Mouse (Mus musculus): ENCODE measurements around the gene Pik3c2b. TPM values are rescaled to one million over a fixed set of nuclear protein-coding genes. Genes with fewer than 3 reads are reported as not detected.
"Not testable (repeated sequence)": the region's sequence is repeated elsewhere in the genome, so short reads cannot be mapped to it uniquely, and the experiment has no call there.

Gene Pik3c2b
- polyA plus RNA-seq, 1 experiment from 2014 or later = 12.3 TPM

GRCm38 (mm10) chr1:133027980-133028379 is 17.5 kb upstream of the Pik3c2b start:
- no peak for ATAC-seq
- WGBS = 44% methylated on average over 7 of the region's 7 CpGs

GRCm38 (mm10) chr1:133029744-133030143 is 15.7 kb upstream of the Pik3c2b start:
- Histone ChIP-seq H3K9ac (ENCODE audit: low read depth, low read length) (no peak overlapping the region), H3K36me3 (ENCODE audit: control insufficient read depth, insufficient read depth, low read length) (no peaks in the 10 kb centered on the region), H3K9me3 (replicated peaks; ENCODE audit: control insufficient read depth, low read length, poor library complexity, severe bottlenecking) (no peaks in the 10 kb centered on the region), H3K4me2 (ENCODE audit: low read length) (no peak overlapping the region), H3K27ac (ENCODE audit: low read length) (no peak overlapping the region), H3K4me3 (ENCODE audit: low read depth, low read length) (no peak overlapping the region), H3K4me1 (ENCODE audit: control insufficient read depth, insufficient read depth, low read length) (peaks cover 4% of the 10 kb centered on the region; the same call in 1 of the 2 replicates), H3K27me3 (ENCODE audit: control insufficient read depth, insufficient read depth, low read depth, low read length) (no peaks in the 10 kb centered on the region)
- no peak for ATAC-seq
- 92% methylated on average over 3 of the region's 3 CpGs for WGBS

More at GRCm38 (mm10) chr1:133027980-133028379, 17.5 kb upstream of the Pik3c2b start:
- no peaks in the 10 kb centered on the region for H3K9me3 ChIP-seq (replicated peaks; ENCODE audit: control insufficient read depth, low read length, poor library complexity, severe bottlenecking)
- no peaks in the 10 kb centered on the region for H3K36me3 ChIP-seq (ENCODE audit: control insufficient read depth, insufficient read depth, low read length)
- H3K9ac ChIP-seq (ENCODE audit: low read depth, low read length) = no peak overlapping the region
- peaks cover 10% of the 10 kb centered on the region for H3K4me1 ChIP-seq (ENCODE audit: control insufficient read depth, insufficient read depth, low read length)
- H3K27ac ChIP-seq (ENCODE audit: low read length) = no peak overlapping the region
- no peak overlapping the region for H3K4me2 ChIP-seq (ENCODE audit: low read length)
- no peaks in the 10 kb centered on the region for H3K27me3 ChIP-seq (ENCODE audit: control insufficient read depth, insufficient read depth, low read depth, low read length)
- no peak overlapping the region for H3K4me3 ChIP-seq (ENCODE audit: low read depth, low read length)

GRCm38 (mm10) chr1:133030461-133030860 is 15.0 kb upstream of the Pik3c2b start, which contains the start of gene Mdm4:
Gene Mdm4 (minus strand): TSS chr1:133030561.
- no peak within 1 kb of the TSS for H3K9ac ChIP-seq (ENCODE audit: low read depth, low read length)
- no peak within 1 kb of the TSS for H3K27ac ChIP-seq (ENCODE audit: low read length)
- no peak for ATAC-seq
- no peak within 1 kb of the TSS for H3K4me3 ChIP-seq (ENCODE audit: low read depth, low read length)
- no peaks in the 10 kb centered on the region for H3K27me3 ChIP-seq (ENCODE audit: control insufficient read depth, insufficient read depth, low read depth, low read length)
- no peak within 1 kb of the TSS for H3K4me2 ChIP-seq (ENCODE audit: low read length)
- H3K4me1 ChIP-seq (ENCODE audit: control insufficient read depth, insufficient read depth, low read length) = peaks cover 4% of the 10 kb centered on the region; the same call in 1 of the 2 replicates
- WGBS = 94% methylated on average over 5 of the region's 5 CpGs
- no peaks in the 10 kb centered on the region for H3K36me3 ChIP-seq (ENCODE audit: control insufficient read depth, insufficient read depth, low read length)
- H3K9me3 ChIP-seq (replicated peaks; ENCODE audit: control insufficient read depth, low read length, poor library complexity, severe bottlenecking) = no peaks in the 10 kb centered on the region

- peak overlapping the region; percentile 45 for H3K9ac ChIP-seq (ENCODE audit: low read depth, low read length)
- H3K27ac ChIP-seq (ENCODE audit: low read length) = peak overlapping the region; percentile 40; the same call in 1 of the 2 replicates
- no peaks in the 10 kb centered on the region for H3K27me3 ChIP-seq (ENCODE audit: control insufficient read depth, insufficient read depth, low read depth, low read length)
- WGBS = 8% methylated on average over 5 of the region's 5 CpGs
- H3K4me1 ChIP-seq (ENCODE audit: control insufficient read depth, insufficient read depth, low read length) = peaks cover 4% of the 10 kb centered on the region; the same call in 1 of the 2 replicates
- peak overlapping the region; percentile 50 for H3K4me3 ChIP-seq (ENCODE audit: low read depth, low read length)
- ATAC-seq = peak; percentile 16; the same call in 1 of the 2 replicates
- H3K9me3 ChIP-seq (replicated peaks; ENCODE audit: control insufficient read depth, low read length, poor library complexity, severe bottlenecking) = no peaks in the 10 kb centered on the region
- H3K36me3 ChIP-seq (ENCODE audit: control insufficient read depth, insufficient read depth, low read length) = no peaks in the 10 kb centered on the region
- H3K4me2 ChIP-seq (ENCODE audit: low read length) = peak overlapping the region; percentile 59
Measured at GRCm38 (mm10) chr1:133032981-133033315, 12.5 kb upstream of the Pik3c2b start.

GRCm38 (mm10) chr1:133033316-133034090 is 12.0 kb upstream of the Pik3c2b start:
- H3K4me1 ChIP-seq (ENCODE audit: control insufficient read depth, insufficient read depth, low read length) = peaks cover 4% of the 10 kb centered on the region; the same call in 1 of the 2 replicates
- peak overlapping the region; percentile 50 for H3K4me3 ChIP-seq (ENCODE audit: low read depth, low read length)
- peak overlapping the region; percentile 59 for H3K4me2 ChIP-seq (ENCODE audit: low read length)
- H3K9me3 ChIP-seq (replicated peaks; ENCODE audit: control insufficient read depth, low read length, poor library complexity, severe bottlenecking) = no peaks in the 10 kb centered on the region
- peak overlapping the region; percentile 40 for H3K27ac ChIP-seq (ENCODE audit: low read length)
- under 1% methylated on average over 28 of the region's 28 CpGs for WGBS
- no peaks in the 10 kb centered on the region for H3K36me3 ChIP-seq (ENCODE audit: control insufficient read depth, insufficient read depth, low read length)
- peak; percentile 87 for ATAC-seq
- H3K27me3 ChIP-seq (ENCODE audit: control insufficient read depth, insufficient read depth, low read depth, low read length) = no peaks in the 10 kb centered on the region
- H3K9ac ChIP-seq (ENCODE audit: low read depth, low read length) = peak overlapping the region; percentile 45

- no peak overlapping the region for H3K9ac ChIP-seq (ENCODE audit: low read depth, low read length)
- peak overlapping the region; percentile 59 for H3K4me2 ChIP-seq (ENCODE audit: low read length)
- no peaks in the 10 kb centered on the region for H3K36me3 ChIP-seq (ENCODE audit: control insufficient read depth, insufficient read depth, low read length)
- H3K4me3 ChIP-seq (ENCODE audit: low read depth, low read length) = peak overlapping the region; percentile 50
- WGBS = 3% methylated on average over 11 of the region's 11 CpGs
- H3K27ac ChIP-seq (ENCODE audit: low read length) = no peak overlapping the region
- H3K9me3 ChIP-seq (replicated peaks; ENCODE audit: control insufficient read depth, low read length, poor library complexity, severe bottlenecking) = no peaks in the 10 kb centered on the region
- peak; percentile 79 for ATAC-seq
- no peaks in the 10 kb centered on the region for H3K27me3 ChIP-seq (ENCODE audit: control insufficient read depth, insufficient read depth, low read depth, low read length)
- peaks cover 4% of the 10 kb centered on the region; the same call in 1 of the 2 replicates for H3K4me1 ChIP-seq (ENCODE audit: control insufficient read depth, insufficient read depth, low read length)
Measured at GRCm38 (mm10) chr1:133034091-133034460, 11.4 kb upstream of the Pik3c2b start.

- H3K9me3 ChIP-seq (replicated peaks; ENCODE audit: control insufficient read depth, low read length, poor library complexity, severe bottlenecking); H3K36me3 ChIP-seq (ENCODE audit: control insufficient read depth, insufficient read depth, low read length); H3K4me3 ChIP-seq (ENCODE audit: low read depth, low read length); H3K27ac ChIP-seq (ENCODE audit: low read length); H3K9ac ChIP-seq (ENCODE audit: low read depth, low read length); H3K4me1 ChIP-seq (ENCODE audit: control insufficient read depth, insufficient read depth, low read length); ATAC-seq; H3K27me3 ChIP-seq (ENCODE audit: control insufficient read depth, insufficient read depth, low read depth, low read length); H3K4me2 ChIP-seq (ENCODE audit: low read length): not testable (repeated sequence)
- 71% methylated on average over 7 of the region's 7 CpGs for WGBS
Measured at GRCm38 (mm10) chr1:133034682-133035081, 10.8 kb upstream of the Pik3c2b start.

- peak; percentile 78 for ATAC-seq
- H3K4me3 ChIP-seq (ENCODE audit: low read depth, low read length) = no peak overlapping the region
- WGBS = 6% methylated on average over 4 of the region's 4 CpGs
- no peak overlapping the region for H3K9ac ChIP-seq (ENCODE audit: low read depth, low read length)
- H3K4me1 ChIP-seq (ENCODE audit: control insufficient read depth, insufficient read depth, low read length) = no peaks in the 10 kb centered on the region
- no peaks in the 10 kb centered on the region for H3K36me3 ChIP-seq (ENCODE audit: control insufficient read depth, insufficient read depth, low read length)
- H3K27me3 ChIP-seq (ENCODE audit: control insufficient read depth, insufficient read depth, low read depth, low read length) = no peaks in the 10 kb centered on the region
- H3K9me3 ChIP-seq (replicated peaks; ENCODE audit: control insufficient read depth, low read length, poor library complexity, severe bottlenecking) = no peaks in the 10 kb centered on the region
- H3K27ac ChIP-seq (ENCODE audit: low read length) = no peak overlapping the region
- H3K4me2 ChIP-seq (ENCODE audit: low read length) = no peak overlapping the region
Measured at GRCm38 (mm10) chr1:133039505-133039949, 5.9 kb upstream of the Pik3c2b start.

GRCm38 (mm10) chr1:133045861-133046440 is 484 bp downstream of the Pik3c2b start:
- peak overlapping the region; percentile 99 for H3K9ac ChIP-seq (ENCODE audit: low read depth, low read length)
- H3K9me3 ChIP-seq (replicated peaks; ENCODE audit: control insufficient read depth, low read length, poor library complexity, severe bottlenecking) = no peaks in the 10 kb centered on the region
- H3K4me2 ChIP-seq (ENCODE audit: low read length) = peak overlapping the region; percentile 63
- ATAC-seq = peak; percentile 88
- H3K4me1 ChIP-seq (ENCODE audit: control insufficient read depth, insufficient read depth, low read length) = peaks cover 31% of the 10 kb centered on the region
- peak overlapping the region; percentile 98 for H3K27ac ChIP-seq (ENCODE audit: low read length)
- H3K36me3 ChIP-seq (ENCODE audit: control insufficient read depth, insufficient read depth, low read length) = no peaks in the 10 kb centered on the region
- H3K4me3 ChIP-seq (ENCODE audit: low read depth, low read length) = peak overlapping the region; percentile 89
- WGBS = under 1% methylated on average over 55 of the region's 71 CpGs
- H3K27me3 ChIP-seq (ENCODE audit: control insufficient read depth, insufficient read depth, low read depth, low read length) = no peaks in the 10 kb centered on the region
